Mouse (Mus musculus): Measurements from ENCODE around the gene Rars.

The Rars gene

GRCm38 (mm10) chr11:35770741-35771504, 63.4 kb downstream of the Rars start:
- DNase-seq (ENCODE audit: extremely low read depth, insufficient read length, low spot score), result no peak

DNA sequence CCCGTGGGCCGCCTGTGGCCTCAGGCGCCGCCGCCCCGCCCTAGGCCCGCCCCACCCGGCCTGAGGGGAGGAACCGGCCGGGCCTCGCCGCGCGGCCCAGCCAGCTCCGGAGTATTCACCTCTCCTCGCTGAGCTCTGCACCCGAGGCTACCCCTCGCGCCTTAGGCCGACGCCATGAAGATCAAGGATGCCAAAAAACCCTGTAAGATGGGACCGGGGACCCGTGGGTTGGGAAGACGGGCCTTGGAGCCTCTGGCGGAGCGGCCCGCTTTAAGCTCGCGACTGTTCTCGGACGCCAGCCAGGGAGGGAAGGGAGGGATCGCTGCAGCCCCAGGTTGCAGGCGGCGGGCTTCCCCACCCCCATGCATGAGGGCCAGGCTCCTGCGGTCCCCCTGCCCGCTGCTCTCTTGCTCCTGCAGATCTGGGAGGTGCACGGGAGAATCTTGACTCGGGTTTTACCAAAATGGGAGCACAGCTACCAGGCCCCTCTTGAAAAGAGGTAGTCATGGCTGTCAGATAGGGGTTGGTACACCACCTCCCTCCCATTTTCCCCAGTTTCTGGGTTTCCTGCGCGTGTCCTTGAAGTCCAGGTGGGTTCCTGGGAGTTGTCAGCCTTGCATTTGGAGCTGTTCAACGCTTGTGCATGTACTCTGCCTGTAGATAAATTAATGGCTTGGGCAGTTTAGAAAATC, 64.4 kb downstream of the Rars start:
- peak; percentile 84 for DNase-seq (ENCODE audit: extremely low read depth, insufficient read length, low spot score)

- peak; percentile 96 for DNase-seq (ENCODE audit: extremely low read depth, insufficient read length, low spot score)
Measured at GRCm38 (mm10) chr11:35769188-35769745, 65.0 kb downstream of the Rars start, which contains the start of gene Pank3. TSS of gene Pank3 (plus strand) at chr11:35769484.

DNA sequence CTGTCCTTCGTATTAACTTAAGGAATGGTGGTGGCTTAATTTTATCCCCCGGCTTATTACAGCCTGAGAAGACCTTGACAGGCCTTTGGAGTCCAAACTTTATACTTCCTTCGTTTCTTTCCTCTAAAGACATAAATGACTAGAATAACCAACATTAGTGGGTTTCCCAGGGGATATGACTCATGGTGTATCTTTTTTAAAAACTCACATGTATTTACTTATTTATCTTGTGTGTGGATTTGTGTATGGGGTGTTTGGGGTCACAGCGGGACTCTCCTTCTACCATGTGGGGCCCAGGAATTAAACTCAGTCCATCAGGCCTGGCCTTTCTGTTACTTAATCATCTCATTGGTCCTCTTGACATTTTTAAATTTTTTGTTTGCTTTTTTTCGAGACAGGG, 67.5 kb downstream of the Rars start:
- DNase-seq (ENCODE audit: extremely low read depth, insufficient read length, low spot score), result no peak

GRCm38 (mm10) chr11:35760627-35761003, 73.7 kb downstream of the Rars start:
- DNase-seq (ENCODE audit: extremely low read depth, insufficient read length, low spot score), result no peak

DNA sequence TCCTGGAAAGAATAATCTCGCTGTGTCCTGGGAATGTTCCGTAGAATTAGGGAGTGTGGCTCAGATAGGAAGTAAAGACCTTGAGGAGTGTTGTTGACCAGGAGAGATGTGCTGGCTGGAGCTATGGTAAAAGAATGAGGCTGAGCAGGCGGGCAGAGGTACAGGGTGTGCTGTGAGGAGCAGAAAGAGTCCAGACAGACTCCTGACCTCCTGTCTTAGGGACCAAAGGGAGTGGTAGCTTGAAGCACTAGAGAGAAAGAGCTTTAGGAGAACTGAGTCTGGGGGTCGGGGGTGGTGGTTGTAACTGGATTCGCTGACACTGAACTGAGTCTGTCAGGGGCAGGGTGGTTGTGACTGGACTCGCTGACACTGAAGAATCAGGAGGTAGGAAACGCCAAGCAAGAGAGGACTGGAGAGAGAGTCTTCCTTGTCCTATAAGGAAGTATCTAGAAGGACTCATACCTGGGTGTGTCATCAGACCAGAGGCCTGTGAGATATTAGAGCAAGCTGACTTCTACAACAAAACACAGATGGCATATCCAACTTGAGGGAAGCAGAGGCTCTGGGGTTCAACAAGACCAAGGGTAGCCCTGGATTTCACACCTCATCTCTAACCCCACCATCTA, 74.2 kb downstream of the Rars start:
- DNase-seq (ENCODE audit: extremely low read depth, insufficient read length, low spot score), result no peak
